In the genomic region with DNA sequence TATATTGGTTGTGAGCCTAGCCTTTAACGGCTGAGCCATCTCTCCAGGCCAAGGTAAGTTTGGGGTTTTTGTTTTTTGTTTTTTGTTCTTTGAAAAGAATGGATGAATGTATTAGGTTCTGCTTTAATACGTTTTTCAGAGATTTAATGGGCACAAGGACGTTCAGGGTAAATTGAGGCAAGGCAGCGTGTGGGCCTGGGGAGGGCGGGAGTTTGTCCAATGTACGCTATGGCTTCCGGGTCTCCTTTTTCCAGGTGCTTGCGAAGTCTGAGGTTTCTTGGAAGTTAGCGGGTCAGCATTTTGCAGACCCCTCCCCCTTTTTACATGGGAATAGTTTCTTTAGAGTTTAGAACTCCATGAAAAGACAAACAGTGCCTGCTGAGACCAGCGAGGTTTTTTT, we compare ENCODE assay signal across 16 mouse cellular contexts. TPM values are rescaled to one million over a fixed set of nuclear protein-coding genes. Genes with fewer than 3 reads are reported as not detected.
DNase-seq lines count a peak whose midpoint lies in the region; ATAC-seq and TF ChIP-seq lines count a peak whose summit lies in the region.
"Had no signal": no experiment of that assay in that cellular context is flagged by ENCODE, and none has a peak within 500 bp of the region (broad histone marks: within the 10 kb centered on the region; RNA-seq: fewer than 3 reads in every experiment).

No protein-coding gene starts in this region.

- H3K4me2 ChIP-seq in forebrain, embryonic 11.5 days (ENCODE audit: low read depth, low read length, severe bottlenecking) = peak overlapping the region; percentile 47
- no peak overlapping the region for H3K4me2 ChIP-seq in forebrain, embryonic 16.5 days (ENCODE audit: low read length)
- H3K4me2 ChIP-seq in hindbrain, embryonic 12.5 days (replicated peaks) = peak overlapping the region; percentile 56
- peak overlapping the region; percentile 72 for H3K4me2 ChIP-seq in midbrain, embryonic 13.5 days (replicated peaks)
- H3K4me2 ChIP-seq in neural tube, embryonic 14.5 days (ENCODE audit: low read depth, low read length) = peak overlapping the region; percentile 48; the same call in 1 of the 2 replicates
- H3K4me2 ChIP-seq in intestine, postnatal 0 days (replicated peaks; ENCODE audit: low read depth) = no peak overlapping the region
- H3K4me2 ChIP-seq: liver, embryonic 11.5 days; lung, embryonic 15.5 days had no signal

- ATAC-seq in forebrain, embryonic 11.5 days (replicated peaks; ENCODE audit: low FRiP score) = no peak
- ATAC-seq in forebrain, embryonic 16.5 days = no peak
- ATAC-seq in hindbrain, embryonic 12.5 days (ENCODE audit: low FRiP score) = no peak
- no peak for ATAC-seq in midbrain, embryonic 13.5 days
- ATAC-seq in neural tube, embryonic 14.5 days (ENCODE audit: low read depth) = no peak
- ATAC-seq in intestine, postnatal 0 days = no peak

- peaks cover 89% of the 10 kb centered on the region for H3K27me3 ChIP-seq in forebrain, embryonic 11.5 days (ENCODE audit: control insufficient read depth, insufficient read depth, low read length)
- H3K27me3 ChIP-seq in forebrain, embryonic 16.5 days (replicated peaks; ENCODE audit: control insufficient read depth, insufficient read depth, low read length) = peaks cover 67% of the 10 kb centered on the region
- peaks cover 94% of the 10 kb centered on the region for H3K27me3 ChIP-seq in hindbrain, embryonic 12.5 days
- H3K27me3 ChIP-seq in midbrain, embryonic 13.5 days = peaks cover 89% of the 10 kb centered on the region
- peaks cover 47% of the 10 kb centered on the region for H3K27me3 ChIP-seq in neural tube, embryonic 14.5 days (ENCODE audit: control insufficient read depth, insufficient read depth, low read length)
- H3K27me3 ChIP-seq in intestine, postnatal 0 days (replicated peaks; ENCODE audit: control insufficient read depth, insufficient read depth, low read length) = peaks cover 98% of the 10 kb centered on the region

- no peaks in the 10 kb centered on the region for H3K36me3 ChIP-seq in forebrain, embryonic 11.5 days (ENCODE audit: control insufficient read depth, insufficient read depth, low read length)
- no peaks in the 10 kb centered on the region for H3K36me3 ChIP-seq in forebrain, embryonic 16.5 days (ENCODE audit: control insufficient read depth, insufficient read depth)
- no peaks in the 10 kb centered on the region for H3K36me3 ChIP-seq in hindbrain, embryonic 12.5 days
- H3K36me3 ChIP-seq in midbrain, embryonic 13.5 days = no peaks in the 10 kb centered on the region
- no peaks in the 10 kb centered on the region for H3K36me3 ChIP-seq in neural tube, embryonic 14.5 days (ENCODE audit: control insufficient read depth, insufficient read depth, low read length)
- H3K36me3 ChIP-seq in intestine, postnatal 0 days (ENCODE audit: control insufficient read depth, insufficient read depth) = no peaks in the 10 kb centered on the region
- H3K36me3 ChIP-seq: lung, embryonic 15.5 days had no signal

- H3K9me3 ChIP-seq in forebrain, embryonic 11.5 days (ENCODE audit: control insufficient read depth, low read length) = no peaks in the 10 kb centered on the region
- H3K9me3 ChIP-seq in forebrain, embryonic 16.5 days (ENCODE audit: control insufficient read depth, low read length) = no peaks in the 10 kb centered on the region
- no peaks in the 10 kb centered on the region for H3K9me3 ChIP-seq in hindbrain, embryonic 12.5 days (replicated peaks)
- H3K9me3 ChIP-seq in midbrain, embryonic 13.5 days = no peaks in the 10 kb centered on the region
- H3K9me3 ChIP-seq in neural tube, embryonic 14.5 days (ENCODE audit: control insufficient read depth, low read length) = no peaks in the 10 kb centered on the region
- H3K9me3 ChIP-seq in intestine, postnatal 0 days (ENCODE audit: control insufficient read depth) = no peaks in the 10 kb centered on the region
- H3K9me3 ChIP-seq: lung, embryonic 15.5 days had no signal

- under 1% methylated on average over 10 of the region's 10 CpGs for WGBS in forebrain, embryonic 11.5 days
- WGBS in forebrain, embryonic 16.5 days = 0% methylated on average over 10 of the region's 10 CpGs
- 0% methylated on average over 10 of the region's 10 CpGs for WGBS in hindbrain, embryonic 12.5 days
- WGBS in midbrain, embryonic 13.5 days = 0% methylated on average over 10 of the region's 10 CpGs
- WGBS in neural tube, embryonic 14.5 days = 0% methylated on average over 10 of the region's 10 CpGs
- 2% methylated on average over 10 of the region's 10 CpGs for WGBS in intestine, postnatal 0 days

- peaks cover 27% of the 10 kb centered on the region for H3K4me1 ChIP-seq in forebrain, embryonic 11.5 days (replicated peaks; ENCODE audit: control insufficient read depth, insufficient read depth, low read length)
- no peaks in the 10 kb centered on the region; the same call in 1 of the 2 replicates for H3K4me1 ChIP-seq in forebrain, embryonic 16.5 days (replicated peaks; ENCODE audit: control insufficient read depth, insufficient read depth, low read length)
- H3K4me1 ChIP-seq in hindbrain, embryonic 12.5 days = peaks cover 67% of the 10 kb centered on the region
- H3K4me1 ChIP-seq in midbrain, embryonic 13.5 days (replicated peaks) = peaks cover 90% of the 10 kb centered on the region
- H3K4me1 ChIP-seq in neural tube, embryonic 14.5 days (ENCODE audit: control insufficient read depth, insufficient read depth, low read length) = peaks cover 15% of the 10 kb centered on the region
- no peaks in the 10 kb centered on the region for H3K4me1 ChIP-seq in intestine, postnatal 0 days (replicated peaks; ENCODE audit: control insufficient read depth, insufficient read depth, low read length)

- H3K27ac ChIP-seq in forebrain, embryonic 11.5 days (ENCODE audit: low read depth, low read length) = no peak overlapping the region
- H3K27ac ChIP-seq in forebrain, embryonic 16.5 days (ENCODE audit: low read length) = no peak overlapping the region
- no peak overlapping the region for H3K27ac ChIP-seq in hindbrain, embryonic 12.5 days
- no peak overlapping the region for H3K27ac ChIP-seq in midbrain, embryonic 13.5 days
- H3K27ac ChIP-seq in neural tube, embryonic 14.5 days (ENCODE audit: low read depth, low read length) = no peak overlapping the region
- no peak overlapping the region for H3K27ac ChIP-seq in intestine, postnatal 0 days (ENCODE audit: low read depth, low read length)
- H3K27ac ChIP-seq: lung, embryonic 15.5 days had no signal

- TF ChIP-seq CTCF in intestine, postnatal 0 days (IDR thresholded peaks at IDR 0.05; ENCODE audit: low read depth) = no peak

- no peak overlapping the region for H3K9ac ChIP-seq in forebrain, embryonic 11.5 days (ENCODE audit: low read length)
- no peak overlapping the region for H3K9ac ChIP-seq in forebrain, embryonic 16.5 days (replicated peaks; ENCODE audit: low read depth, low read length)
- H3K9ac ChIP-seq in hindbrain, embryonic 12.5 days = no peak overlapping the region
- peak overlapping the region; percentile 73; the same call in 1 of the 2 replicates for H3K9ac ChIP-seq in midbrain, embryonic 13.5 days (replicated peaks)
- no peak overlapping the region for H3K9ac ChIP-seq in neural tube, embryonic 14.5 days (replicated peaks; ENCODE audit: low read depth, low read length)
- H3K9ac ChIP-seq in intestine, postnatal 0 days (ENCODE audit: low read depth, low read length) = no peak overlapping the region
- H3K9ac ChIP-seq: lung, embryonic 15.5 days had no signal

- H3K4me3 ChIP-seq in forebrain, embryonic 11.5 days (ENCODE audit: low read depth, low read length) = peak overlapping the region; percentile 32; the same call in 1 of the 2 replicates
- H3K4me3 ChIP-seq in forebrain, embryonic 16.5 days (replicated peaks; ENCODE audit: low read length) = no peak overlapping the region
- H3K4me3 ChIP-seq in hindbrain, embryonic 12.5 days = 0 out of 2 replicates have a peak overlapping the region, but pooled peaks have one; percentile 40
- peak overlapping the region; percentile 52 for H3K4me3 ChIP-seq in midbrain, embryonic 13.5 days (replicated peaks)
- 0 out of 2 replicates have a peak overlapping the region, but pooled peaks have one; percentile 35 for H3K4me3 ChIP-seq in neural tube, embryonic 14.5 days (ENCODE audit: low read depth, low read length)
- no peak overlapping the region for H3K4me3 ChIP-seq in intestine, postnatal 0 days (ENCODE audit: low read depth, low read length)
- H3K4me3 ChIP-seq: erythroblast, embryonic 14.5 days; lung, embryonic 15.5 days; myocyte had no signal

- DNase-seq in forebrain, embryonic 11.5 days (ENCODE audit: low spot score) = no peak
- DNase-seq in right cerebral cortex, postnatal 25 days = no peak
- DNase-seq: cerebellum, adult 2 months; kidney, adult 8-10 months; kidney, postnatal 36 days had no signal

RNA-seq across cellular contexts. Expression of a gene that starts 0.8 kb away (rescaled TPM):
- polyA plus RNA-seq in forebrain, embryonic 11.5 days (2014; fragmentation: Nextera tagmentation; extraction: Ambion mirVana) = 1.8 and 2.8 TPM in 2 replicates
- polyA plus RNA-seq in forebrain, embryonic 16.5 days (2015; fragmentation: Nextera tagmentation; extraction: Ambion mirVana) = 0.21 and 0.86 TPM in 2 replicates
- polyA plus RNA-seq in hindbrain, embryonic 12.5 days (2016; fragmentation: Nextera tagmentation; extraction: Ambion mirVana) = 5.5 and 7.5 TPM in 2 replicates
- 14.2 and 20.6 TPM in 2 replicates for polyA plus RNA-seq in midbrain, embryonic 13.5 days (2015; fragmentation: Nextera tagmentation; extraction: Ambion mirVana)
- polyA plus RNA-seq in neural tube, embryonic 14.5 days (2014; fragmentation: Nextera tagmentation; extraction: Ambion mirVana) = 4.1 and 4.7 TPM in 2 replicates
- not detected in 2 replicates for polyA plus RNA-seq in intestine, postnatal 0 days (2015; fragmentation: Nextera tagmentation; extraction: Ambion mirVana)
- polyA plus RNA-seq: erythroblast, embryonic 14.5 days; gonadal fat pad, adult 2 months; heart, embryonic 14.5 days; liver, embryonic 11.5 days; lung, embryonic 15.5 days; myocyte had no signal

Comparison
In these comparisons a context has a peak if more than half of its experiments do, and no peak if none do; other contexts are left out.
1. H3K4me2 ChIP-seq: peak in forebrain, embryonic 11.5 days (single experiment), hindbrain, embryonic 12.5 days (single experiment), midbrain, embryonic 13.5 days (single experiment) and neural tube, embryonic 14.5 days (single experiment); none in forebrain, embryonic 16.5 days (single experiment) and intestine, postnatal 0 days (single experiment).
2. H3K4me3 ChIP-seq: peak in forebrain, embryonic 11.5 days (single experiment), hindbrain, embryonic 12.5 days (single experiment), midbrain, embryonic 13.5 days (single experiment) and neural tube, embryonic 14.5 days (single experiment); none in forebrain, embryonic 16.5 days (single experiment) and intestine, postnatal 0 days (single experiment).